Mouse (Mus musculus) liver, postnatal 0 days (tissue): Measurements from ENCODE around the gene Pkp3. TPM values are rescaled to one million over a fixed set of nuclear protein-coding genes. Genes with fewer than 3 reads are reported as not detected.
A peak's percentile ranks its signal among the peaks of the same experiment; 100 is the strongest.

Experiments
- ATAC-seq: fragments of 200-750 bp; cut with Nextera tagmentation; 2 replicates; pipeline ENCODE4 v1.8.0; 2017; ENCODE audit warnings: mild to moderate bottlenecking, moderate library complexity
- DNase-seq: peaks from one replicate; pipeline ENCODE4 v3.0.0-alpha.2; 2016
- H3K27ac ChIP-seq: fragments of 300-500 bp; sonication (generic); 2 replicates; pipeline ENCODE4 v1.5.1; 2014; ENCODE audit warnings: antibody characterized with exemption, moderate library complexity, mild to moderate bottlenecking, low read depth
- H3K27me3 ChIP-seq: fragments of 300-500 bp; sonication (generic); 2 replicates; pipeline ENCODE4 v1.6.1; 2014; ENCODE audit warnings: low read length, control low read depth, mixed read lengths; ENCODE audit not compliant: insufficient read depth
- H3K36me3 ChIP-seq: fragments of 300-500 bp; sonication (generic); replicated peaks from 2 replicates; pipeline ENCODE4 v1.6.1; 2014; ENCODE audit warnings: mild to moderate bottlenecking, control low read depth, low read length, moderate library complexity, mixed read lengths; ENCODE audit not compliant: insufficient read depth
- H3K4me1 ChIP-seq: fragments of 300-500 bp; sonication (generic); 2 replicates; pipeline ENCODE4 v1.6.1; 2014; ENCODE audit warnings: antibody characterized with exemption, mild to moderate bottlenecking, control low read depth; ENCODE audit not compliant: insufficient read depth
- H3K4me2 ChIP-seq: fragments of 300-500 bp; sonication (generic); 2 replicates; pipeline ENCODE4 v1.6.1; 2014; ENCODE audit warnings: low read depth, mild to moderate bottlenecking, low read length, moderate library complexity, mixed read lengths
- H3K4me3 ChIP-seq: fragments of 300-500 bp; sonication (generic); 2 replicates; pipeline ENCODE4 v1.5.1; 2014; ENCODE audit warnings: low read depth, low read length
- H3K9ac ChIP-seq: fragments of 300-500 bp; sonication (generic); replicated peaks from 2 replicates; pipeline ENCODE4 v1.6.1; 2014; ENCODE audit warnings: mild to moderate bottlenecking, moderate library complexity
- H3K9me3 ChIP-seq: fragments of 300-500 bp; sonication (generic); 2 replicates; pipeline ENCODE4 v1.6.1; 2016; ENCODE audit warnings: mild to moderate bottlenecking, control low read depth, low read length, mixed read lengths
- CTCF ChIP-seq: sonication (generic); IDR thresholded peaks from 2 replicates; pipeline ENCODE4 v1.5.1; 2016; ENCODE audit warnings: antibody characterized with exemption, low read depth
- EP300 ChIP-seq: IDR thresholded peaks from 2 replicates; pipeline ENCODE4 v1.6.1; 2016; ENCODE audit warnings: antibody characterized with exemption, low read depth, mild to moderate bottlenecking
- WGBS: fragments of 180-500 bp; shearing (Covaris S2); extraction: QIAGEN DNeasy Blood & Tissue Kit; methylation state at CpG from one replicate; pipeline ENCODE4 v1.1.7; 2014; ENCODE audit not compliant: insufficient replicate concordance; 5-methylcytosine and 5-hydroxymethylcytosine counted together
- polyA plus RNA-seq: library from polyadenylated mRNA; unstranded; fragments of >200 nt; fragmentation: Nextera tagmentation; extraction: Ambion mirVana; gene quantifications from 2 replicates; pipeline ENCODE4 v1.2.1, GENCODE M21; 2015

Pkp3 gene
- polyA plus RNA-seq, 1 experiment from 2014 or later = 1.5 TPM

- TF ChIP-seq EP300 = no peak
- no peak for TF ChIP-seq CTCF
- no peak overlapping the region for H3K4me3 ChIP-seq
- H3K27ac ChIP-seq = no peak overlapping the region
- H3K9me3 ChIP-seq = no peaks in the 10 kb centered on the region
- peaks cover 10% of the 10 kb centered on the region; the same call in 1 of the 2 replicates for H3K4me1 ChIP-seq
- 23% methylated on average over 8 of the region's 8 CpGs for WGBS
- no peak overlapping the region for H3K9ac ChIP-seq
- H3K27me3 ChIP-seq = peaks cover 14% of the 10 kb centered on the region
- ATAC-seq (no peak), DNase-seq (no peak)
- peaks cover 6% of the 10 kb centered on the region; the same call in 1 of the 2 replicates for H3K36me3 ChIP-seq
- peak overlapping the region; percentile 39 for H3K4me2 ChIP-seq
These were observed 9.9 kb downstream of the Pkp3 start for GRCm38 (mm10) chr7:141087894-141088293.

GRCm38 (mm10) chr7:141088473-141088872 is 10.5 kb downstream of the Pkp3 start:
- H3K27ac ChIP-seq = no peak overlapping the region
- WGBS = 19% methylated on average over 18 of the region's 18 CpGs
- H3K36me3 ChIP-seq = peaks cover 6% of the 10 kb centered on the region; the same call in 1 of the 2 replicates
- TF ChIP-seq EP300 (no peak), CTCF (no peak)
- peaks cover 14% of the 10 kb centered on the region for H3K27me3 ChIP-seq
- DNase-seq = no peak
- H3K4me1 ChIP-seq = peaks cover 15% of the 10 kb centered on the region
- H3K9ac ChIP-seq = no peak overlapping the region
- H3K9me3 ChIP-seq = no peaks in the 10 kb centered on the region
- ATAC-seq = no peak
- H3K4me3 ChIP-seq = no peak overlapping the region
- peak overlapping the region; percentile 39 for H3K4me2 ChIP-seq

- no peak for ATAC-seq
- DNase-seq = no peak
- H3K36me3 ChIP-seq = peaks cover 6% of the 10 kb centered on the region; the same call in 1 of the 2 replicates
- no peak overlapping the region for H3K27ac ChIP-seq
- H3K9me3 ChIP-seq = no peaks in the 10 kb centered on the region
- WGBS = 71% methylated on average over 8 of the region's 8 CpGs
- TF ChIP-seq EP300 (no peak), CTCF (no peak)
- H3K4me1 ChIP-seq = peaks cover 22% of the 10 kb centered on the region
- no peak overlapping the region for H3K4me3 ChIP-seq
- H3K27me3 ChIP-seq = peaks cover 14% of the 10 kb centered on the region
- H3K4me2 ChIP-seq = no peak overlapping the region
- no peak overlapping the region for H3K9ac ChIP-seq
These were observed 12.2 kb downstream of the Pkp3 start for GRCm38 (mm10) chr7:141090228-141090627.

DNA sequence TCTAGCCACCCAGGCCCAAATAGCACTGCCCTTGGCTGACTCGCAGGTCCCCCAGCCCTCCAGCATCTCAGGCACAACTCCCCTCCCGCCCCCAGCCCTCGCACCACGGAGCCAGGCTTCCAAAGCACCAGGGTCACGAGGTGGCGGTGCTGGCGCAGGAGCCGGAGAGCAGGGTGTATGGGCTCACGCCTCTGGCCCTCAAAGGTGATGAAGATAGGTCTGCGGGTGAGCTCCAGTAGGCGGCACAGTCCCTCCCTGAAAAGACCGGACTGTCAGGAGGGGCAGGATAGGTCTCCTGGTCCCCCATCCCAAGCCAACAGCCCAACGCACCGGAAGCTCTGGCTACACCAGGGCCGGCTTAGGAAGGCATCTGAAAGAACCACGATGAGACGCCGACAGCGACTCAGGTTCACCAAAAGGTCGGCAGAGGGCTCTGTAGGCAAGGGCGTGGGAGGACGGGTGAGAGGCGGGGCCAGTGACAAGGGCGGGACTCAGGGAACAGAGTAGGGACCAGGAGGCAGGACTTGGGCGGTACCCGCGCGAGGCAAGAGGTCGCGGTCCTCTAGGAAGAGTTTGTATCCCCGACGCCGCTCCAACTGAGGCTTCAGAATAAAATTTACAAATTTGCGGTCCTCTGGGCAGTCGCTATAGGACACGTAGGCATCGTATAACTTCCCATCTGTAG is 14.2 kb downstream of the Pkp3 start:
- H3K4me3 ChIP-seq = no peak overlapping the region
- H3K27ac ChIP-seq = no peak overlapping the region
- TF ChIP-seq EP300 (no peak), CTCF (peak; percentile 97)
- peaks cover 6% of the 10 kb centered on the region; the same call in 1 of the 2 replicates for H3K36me3 ChIP-seq
- no peaks in the 10 kb centered on the region for H3K9me3 ChIP-seq
- DNase-seq (peak; percentile 94), ATAC-seq (peak; percentile 86)
- WGBS = 21% methylated on average over 37 of the region's 37 CpGs
- no peak overlapping the region for H3K9ac ChIP-seq
- peaks cover 14% of the 10 kb centered on the region for H3K27me3 ChIP-seq
- H3K4me1 ChIP-seq = peaks cover 40% of the 10 kb centered on the region
- H3K4me2 ChIP-seq = peak overlapping the region; percentile 58

DNA sequence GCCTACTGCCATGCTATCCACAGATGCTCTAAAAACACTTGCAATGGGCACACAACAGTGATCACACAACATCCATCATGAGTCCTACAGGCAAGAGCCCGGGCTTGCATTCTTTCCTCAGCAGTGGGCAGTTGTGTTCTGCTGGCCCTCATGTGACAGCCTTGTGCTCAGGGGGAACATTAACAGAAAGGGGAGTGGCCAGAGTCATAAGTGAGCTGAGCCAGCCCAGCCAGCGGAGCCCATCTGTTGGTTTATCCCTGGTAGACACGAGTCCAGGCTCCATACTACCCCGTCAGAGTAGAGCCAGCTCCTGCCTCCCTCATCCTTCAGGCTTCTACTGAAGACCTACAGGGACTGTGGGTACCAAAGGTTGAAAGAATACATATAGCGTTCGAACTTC is 15.9 kb downstream of the Pkp3 start:
- 61% methylated on average over 6 of the region's 6 CpGs for WGBS
- no peak overlapping the region for H3K4me3 ChIP-seq
- peak overlapping the region; percentile 58 for H3K4me2 ChIP-seq
- DNase-seq = no peak
- 0 out of 2 replicates have a peak overlapping the region, but pooled peaks have one; percentile 34 for H3K9ac ChIP-seq
- peaks cover 39% of the 10 kb centered on the region for H3K4me1 ChIP-seq
- H3K27ac ChIP-seq = peak overlapping the region; percentile 84
- ATAC-seq = 0 out of 2 replicates have a peak, but pooled peaks have one; percentile 35
- TF ChIP-seq CTCF (no peak), EP300 (no peak)
- no peaks in the 10 kb centered on the region for H3K9me3 ChIP-seq
- peaks cover 6% of the 10 kb centered on the region; the same call in 1 of the 2 replicates for H3K36me3 ChIP-seq
- H3K27me3 ChIP-seq = peaks cover 5% of the 10 kb centered on the region; the same call in 1 of the 2 replicates

DNA sequence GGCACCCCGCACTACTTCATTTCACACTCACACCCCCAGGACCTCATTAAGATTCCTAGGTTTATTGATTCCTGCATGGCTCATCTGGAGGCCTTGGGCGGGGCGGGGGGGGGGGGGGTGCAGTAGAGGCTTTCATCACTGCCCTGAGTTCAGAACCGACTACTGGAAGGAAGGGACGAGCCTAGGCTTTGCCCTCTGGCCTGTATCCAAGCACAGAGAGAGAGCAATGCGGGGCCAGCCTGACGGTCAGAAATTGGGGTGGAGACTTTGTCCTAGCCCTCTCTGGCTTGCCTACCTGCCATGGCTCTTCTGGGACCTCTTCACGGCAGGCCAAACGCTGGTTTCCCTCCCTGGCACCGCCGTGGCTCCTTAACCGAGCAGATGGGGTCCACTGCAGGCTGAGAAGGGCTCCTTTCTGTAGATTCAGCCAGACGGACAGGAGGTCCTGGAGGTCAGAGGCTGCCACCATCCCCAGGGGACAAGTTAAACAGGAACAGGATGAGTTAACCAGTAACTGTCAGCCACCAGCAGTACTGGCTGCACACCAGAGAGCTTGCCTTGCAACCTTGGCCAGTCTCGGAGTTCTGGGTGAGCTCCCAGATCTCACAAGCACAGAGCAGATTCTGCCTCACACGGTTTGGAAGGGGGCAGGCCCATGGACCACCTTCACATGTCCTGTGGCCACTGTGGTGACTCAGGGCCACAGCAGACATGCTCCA is 16.6 kb downstream of the Pkp3 start:
- 48% methylated on average over 15 of the region's 15 CpGs for WGBS
- Histone ChIP-seq H3K9ac (0 out of 2 replicates have a peak overlapping the region, but pooled peaks have one; percentile 34), H3K4me2 (peak overlapping the region; percentile 58), H3K27ac (peak overlapping the region; percentile 84), H3K36me3 (peaks cover 6% of the 10 kb centered on the region; the same call in 1 of the 2 replicates), H3K9me3 (no peaks in the 10 kb centered on the region), H3K27me3 (no peaks in the 10 kb centered on the region), H3K4me3 (peak overlapping the region; percentile 20; the same call in 1 of the 2 replicates), H3K4me1 (peaks cover 42% of the 10 kb centered on the region)
- ATAC-seq (peak; percentile 40), DNase-seq (peak; percentile 49)
- TF ChIP-seq EP300 = no peak
- TF ChIP-seq CTCF = no peak
